Mouse (Mus musculus): Measurements from ENCODE around the gene Mier2. TPM values are rescaled to one million over a fixed set of nuclear protein-coding genes. Genes with fewer than 3 reads are reported as not detected.

The Mier2 gene
- total RNA-seq, 2 experiments from 2014 or later, result 51.4 to 51.9 TPM

GRCm38 (mm10) chr10:79542171-79542570 lies 12.8 kb downstream of the Mier2 start:
- DNase-seq (ENCODE audit: low spot score in 2 of 2), result no peak

GRCm38 (mm10) chr10:79541522-79541921 lies 13.5 kb downstream of the Mier2 start:
- DNase-seq (ENCODE audit: low spot score in 2 of 2), result no peak

- no peak for DNase-seq (ENCODE audit: low spot score in 2 of 2)
Measured at GRCm38 (mm10) chr10:79540746-79541145, 14.3 kb downstream of the Mier2 start.

GRCm38 (mm10) chr10:79539701-79540495 lies 15.1 kb downstream of the Mier2 start:
- no peak for DNase-seq (ENCODE audit: low spot score in 2 of 2)

GRCm38 (mm10) chr10:79538873-79539272 lies 16.1 kb downstream of the Mier2 start:
- DNase-seq (ENCODE audit: low spot score in 2 of 2), result no peak

GRCm38 (mm10) chr10:79538323-79538722 lies 16.7 kb downstream of the Mier2 start:
- DNase-seq (ENCODE audit: low spot score in 2 of 2), result no peak

GRCm38 (mm10) chr10:79537781-79538180 lies 17.2 kb downstream of the Mier2 start:
- no peak for DNase-seq (ENCODE audit: low spot score in 2 of 2)

- no peak for DNase-seq (ENCODE audit: low spot score in 2 of 2)
Measured at GRCm38 (mm10) chr10:79537271-79537670, 17.7 kb downstream of the Mier2 start.

GRCm38 (mm10) chr10:79536461-79537080 lies 18.4 kb downstream of the Mier2 start:
- DNase-seq (ENCODE audit: low spot score in 2 of 2), result no peak

GRCm38 (mm10) chr10:79535431-79535830 lies 19.6 kb downstream of the Mier2 start:
- DNase-seq (ENCODE audit: low spot score in 2 of 2), result no peak

GRCm38 (mm10) chr10:79534426-79534825 lies 20.6 kb downstream of the Mier2 start:
- no peak for DNase-seq (ENCODE audit: low spot score in 2 of 2)

GRCm38 (mm10) chr10:79533126-79533911 lies 21.7 kb downstream of the Mier2 start, which contains the start of gene Plpp2:
Gene Plpp2 (minus strand): TSS chr10:79533796.
- peak in 1 of 2 experiments; percentile 45 for DNase-seq (ENCODE audit: low spot score in 2 of 2)

- no peak for DNase-seq (ENCODE audit: low spot score in 2 of 2)
Measured at GRCm38 (mm10) chr10:79532678-79533077, 22.3 kb downstream of the Mier2 start.

- DNase-seq (ENCODE audit: low spot score in 2 of 2), result no peak
Measured at GRCm38 (mm10) chr10:79531593-79531992, 23.4 kb downstream of the Mier2 start.

- no peak for DNase-seq (ENCODE audit: low spot score in 2 of 2)
Measured at GRCm38 (mm10) chr10:79530721-79531120, 24.3 kb downstream of the Mier2 start.

- DNase-seq (ENCODE audit: low spot score in 2 of 2), result no peak
Measured at GRCm38 (mm10) chr10:79530241-79530640, 24.8 kb downstream of the Mier2 start.

GRCm38 (mm10) chr10:79528081-79528480 lies 26.9 kb downstream of the Mier2 start:
- DNase-seq (ENCODE audit: low spot score in 2 of 2), result no peak

GRCm38 (mm10) chr10:79527453-79527845 lies 27.6 kb downstream of the Mier2 start:
- DNase-seq (ENCODE audit: low spot score in 2 of 2), result no peak

GRCm38 (mm10) chr10:79526661-79527452 lies 28.1 kb downstream of the Mier2 start:
- no peak for DNase-seq (ENCODE audit: low spot score in 2 of 2)

GRCm38 (mm10) chr10:79525456-79526325 lies 29.3 kb downstream of the Mier2 start:
- no peak for DNase-seq (ENCODE audit: low spot score in 2 of 2)

All from left cerebral cortex, adult 18-20 months (tissue).